Mouse (Mus musculus): ENCODE data around the gene Cnot9.

DNA sequence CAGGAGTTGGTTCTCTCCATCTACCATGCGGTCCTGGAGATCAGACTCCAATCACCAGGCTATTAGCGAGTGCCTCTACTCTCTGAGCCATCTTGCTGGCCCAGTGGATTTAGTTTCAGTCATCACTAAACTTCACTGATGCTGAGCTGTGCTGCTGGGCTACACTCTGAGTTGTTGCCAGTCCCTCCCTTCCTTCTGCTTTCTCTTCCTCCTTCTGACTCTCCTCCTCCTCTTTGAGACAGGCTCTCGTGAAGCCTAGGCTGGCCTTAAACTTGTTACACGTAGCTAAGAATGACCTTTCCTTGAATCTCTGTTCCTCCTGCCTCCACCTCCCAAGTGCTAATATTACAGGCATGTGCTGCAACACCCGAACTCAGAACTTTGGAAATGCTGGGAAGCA is 53.2 kb downstream of the Cnot9 start:
- TF ChIP-seq POLR2A (IDR thresholded peaks at IDR 0.05; ENCODE audit: insufficient read length, low read depth) (no peak), SRF (IDR thresholded peaks at IDR 0.05; ENCODE audit: control insufficient read depth, insufficient read length, low read depth) (no peak), E2F4 (IDR thresholded peaks at IDR 0.05; ENCODE audit: insufficient read depth) (no peak), USF1 (IDR thresholded peaks at IDR 0.05; ENCODE audit: low read depth) (no peak)

Data from myocyte (in vitro differentiated cells).